Mouse (Mus musculus) T-helper 2 cell (primary cell): ENCODE measurements at regions not wholly inside any gene's neighbourhood (a gene's known extent, or its start where the extent isn't known, plus 50 kb on each side); places are given as distances from the start of the nearest gene placed in this dataset.

Experiments used
- in situ Hi-C: fragments of 300-600 bp; cut with MboI, MseI; formaldehyde crosslinking; loops from one replicate; pipeline ENCODE4 v1.15.1; 2025; ENCODE audit warnings: high pct_unique_total_duplicates

GRCm38 (mm10) chr13:28795274-28795673 is 158.2 kb downstream of the Sox4 start:
- in situ Hi-C loops = no loop called here

- in situ Hi-C loops = no loop called here
These were observed 159.0 kb downstream of the Sox4 start for GRCm38 (mm10) chr13:28794547-28794946.

GRCm38 (mm10) chr13:28793166-28793935 is 160.2 kb downstream of the Sox4 start:
- in situ Hi-C loops = no loop called here

- in situ Hi-C loops = no loop called here
These were observed 160.9 kb downstream of the Sox4 start for GRCm38 (mm10) chr13:28792461-28793165.

GRCm38 (mm10) chr13:28790381-28790780 is 163.1 kb downstream of the Sox4 start:
- in situ Hi-C loops = no loop called here

- in situ Hi-C loops = no loop called here
These were observed 166.2 kb downstream of the Sox4 start for GRCm38 (mm10) chr13:28787331-28787643.

GRCm38 (mm10) chr13:28786629-28787330 is 166.7 kb downstream of the Sox4 start:
- in situ Hi-C loops = no loop called here

GRCm38 (mm10) chr13:28782497-28783246 is 170.8 kb downstream of the Sox4 start:
- in situ Hi-C loops = no loop called here

GRCm38 (mm10) chr13:28782081-28782480 is 171.4 kb downstream of the Sox4 start:
- in situ Hi-C loops = no loop called here

- in situ Hi-C loops = no loop called here
These were observed 171.9 kb downstream of the Sox4 start for GRCm38 (mm10) chr13:28781660-28782059.

- in situ Hi-C loops = no loop called here
These were observed 173.1 kb downstream of the Sox4 start for GRCm38 (mm10) chr13:28780462-28780861.

- in situ Hi-C loops = no loop called here
These were observed 178.2 kb downstream of the Sox4 start for GRCm38 (mm10) chr13:28775142-28775815.

GRCm38 (mm10) chr13:28774649-28775048 is 178.9 kb downstream of the Sox4 start:
- in situ Hi-C loops = no loop called here

GRCm38 (mm10) chr13:28773466-28773865 is 180.0 kb downstream of the Sox4 start:
- in situ Hi-C loops = no loop called here

GRCm38 (mm10) chr13:28770531-28770930 is 183.0 kb downstream of the Sox4 start:
- in situ Hi-C loops = no loop called here

- in situ Hi-C loops = no loop called here
These were observed 183.5 kb downstream of the Sox4 start for GRCm38 (mm10) chr13:28770018-28770417.

- in situ Hi-C loops = no loop called here
These were observed 184.6 kb downstream of the Sox4 start for GRCm38 (mm10) chr13:28768717-28769426.

GRCm38 (mm10) chr13:28762555-28762954 is 191.0 kb downstream of the Sox4 start:
- in situ Hi-C loops = no loop called here

GRCm38 (mm10) chr13:28759026-28759425 is 194.5 kb downstream of the Sox4 start:
- in situ Hi-C loops = no loop called here

GRCm38 (mm10) chr13:28757846-28758522 is 195.5 kb downstream of the Sox4 start:
- in situ Hi-C loops = no loop called here
